Mouse (Mus musculus) thymus, postnatal 25 days (tissue): ENCODE results near the gene Ddah2.

ENCODE experiments used
- DNase-seq: peaks from one replicate; pipeline ENCODE4 v3.0.0; 2022

Ddah2 gene

DNA sequence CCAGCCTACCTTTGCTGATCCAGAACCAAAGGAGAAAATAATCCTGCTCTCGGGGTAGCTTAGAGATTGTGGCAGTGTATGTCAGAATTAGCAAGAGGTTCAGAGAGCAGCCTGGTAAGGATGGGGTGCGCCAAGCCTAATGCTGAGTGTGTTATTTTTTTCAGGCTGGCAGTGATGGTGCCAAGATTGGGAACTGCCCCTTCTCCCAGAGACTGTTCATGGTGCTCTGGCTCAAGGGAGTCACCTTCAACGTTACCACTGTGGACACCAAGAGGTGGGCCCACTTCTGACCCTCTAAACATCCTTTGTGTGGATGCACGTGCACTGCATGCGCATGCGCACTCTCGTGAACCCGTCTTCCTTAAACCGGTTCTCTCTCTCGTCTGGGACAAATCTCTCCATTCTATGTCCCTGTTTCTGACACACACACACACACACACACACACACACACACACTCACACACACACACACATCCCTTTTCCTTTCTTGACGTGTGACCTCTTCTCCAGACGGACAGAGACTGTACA, 6.5 kb upstream of the Ddah2 start:
- DNase-seq: no peak

GRCm38 (mm10) chr17:35055691-35056495, 2.9 kb upstream of the Ddah2 start:
- DNase-seq: no peak

DNA sequence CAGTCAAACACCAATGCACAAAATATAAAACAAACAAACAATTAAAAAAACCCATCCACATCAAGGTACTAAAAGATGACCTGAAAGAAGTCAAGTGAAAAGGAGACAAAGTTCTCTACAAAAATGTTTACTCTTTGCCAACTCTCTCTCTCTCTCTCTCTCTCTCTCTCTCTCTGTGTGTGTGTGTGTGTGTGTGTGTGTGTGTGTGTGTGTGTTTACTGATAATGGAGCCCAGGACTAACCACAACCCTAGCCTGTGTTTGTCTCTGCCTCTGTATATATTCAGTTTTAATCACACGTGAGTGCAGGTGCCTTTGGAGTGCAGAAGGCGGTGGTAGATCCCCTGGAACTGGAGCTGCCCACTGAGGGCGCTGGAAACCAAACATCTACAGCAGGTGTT, 1.7 kb upstream of the Ddah2 start:
- no peak for DNase-seq

GRCm38 (mm10) chr17:35058316-35058715, 519 bp upstream of the Ddah2 start:
- no peak for DNase-seq

- DNase-seq: no peak
Observed at GRCm38 (mm10) chr17:35060071-35060470, 1.2 kb downstream of the Ddah2 start.

DNA sequence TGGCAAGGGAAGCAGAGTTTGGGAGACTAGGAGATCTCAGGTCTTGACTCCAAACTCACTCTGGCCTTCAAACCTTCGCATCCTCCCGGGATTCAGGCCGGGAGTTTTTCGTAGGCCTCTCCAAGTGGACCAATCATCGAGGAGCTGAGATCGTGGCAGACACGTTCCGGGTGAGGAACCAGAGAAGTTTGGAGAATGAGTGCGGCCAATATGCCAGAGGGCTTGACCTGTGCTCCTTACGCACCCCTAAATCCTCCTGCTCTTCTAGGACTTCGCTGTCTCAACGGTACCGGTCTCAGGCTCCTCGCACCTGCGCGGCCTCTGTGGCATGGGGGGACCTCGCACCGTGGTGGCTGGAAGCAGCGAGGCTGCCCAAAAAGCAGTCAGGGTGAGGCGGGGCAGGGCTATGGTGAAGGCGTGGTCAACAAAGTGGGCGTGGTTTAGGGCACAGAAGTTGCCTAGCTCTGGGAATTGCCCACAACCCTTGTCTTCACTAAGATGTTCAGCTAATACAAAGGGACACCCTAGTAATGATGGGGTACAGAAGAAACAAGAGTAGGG, 2.0 kb downstream of the Ddah2 start:
- no peak for DNase-seq

- no peak for DNase-seq
Observed at GRCm38 (mm10) chr17:35061299-35061698, 2.5 kb downstream of the Ddah2 start.

- no peak for DNase-seq
Observed at GRCm38 (mm10) chr17:35063466-35063865, 4.6 kb downstream of the Ddah2 start.

DNA sequence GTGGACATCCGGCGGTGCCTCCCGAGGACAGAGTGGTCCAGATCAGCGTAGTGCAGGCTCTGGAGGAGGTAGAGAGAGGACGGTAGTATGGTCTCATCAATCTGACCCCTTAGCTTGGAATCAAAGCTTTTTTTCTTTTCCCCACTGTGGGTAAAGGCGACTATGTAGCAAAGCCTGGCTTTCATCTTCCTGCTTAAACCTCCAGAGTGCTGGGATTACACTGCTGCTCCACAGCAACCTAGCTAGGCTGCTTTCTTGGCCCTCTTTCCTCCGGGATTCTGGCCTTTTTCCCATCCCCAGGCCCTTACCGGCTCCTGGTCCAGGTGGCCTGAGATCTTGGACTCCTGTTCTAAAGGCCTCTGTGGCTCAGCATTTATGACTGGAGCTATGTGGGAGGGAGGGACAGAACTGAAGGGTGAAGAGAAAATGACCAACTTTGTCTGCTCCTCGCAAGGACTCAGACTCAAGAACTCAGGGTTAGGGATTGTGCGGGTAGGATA, 5.6 kb downstream of the Ddah2 start:
- no peak for DNase-seq

- DNase-seq: no peak
Observed at GRCm38 (mm10) chr17:35064951-35065947, 6.4 kb downstream of the Ddah2 start, which contains the start of gene Ly6g6c. Ly6g6c (plus strand) TSS chr17:35065388.

DNA sequence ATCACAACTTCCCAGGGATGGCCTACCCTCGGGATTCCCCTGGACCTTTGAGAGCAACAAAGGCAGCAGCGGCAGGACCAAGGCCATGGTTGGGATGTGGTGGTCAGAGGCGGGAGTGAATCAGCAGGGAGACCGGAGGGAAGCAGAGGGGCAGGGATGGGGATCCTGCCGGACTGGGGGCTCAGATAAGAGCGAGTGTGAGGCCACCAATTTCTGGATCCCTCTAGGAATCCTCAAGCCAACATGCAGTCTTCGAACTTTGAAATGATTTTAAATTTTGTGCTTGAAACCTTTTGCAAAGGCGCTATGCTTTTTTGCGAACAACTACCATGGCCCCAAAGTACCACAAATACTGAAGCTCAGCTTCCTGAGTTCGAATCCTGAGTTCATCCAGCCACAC, 7.2 kb downstream of the Ddah2 start, which contains the start of gene Mpig6b:
Mpig6b (minus strand) TSS at position 101 of the 400 bp plus-strand sequence.
- no peak for DNase-seq

DNA sequence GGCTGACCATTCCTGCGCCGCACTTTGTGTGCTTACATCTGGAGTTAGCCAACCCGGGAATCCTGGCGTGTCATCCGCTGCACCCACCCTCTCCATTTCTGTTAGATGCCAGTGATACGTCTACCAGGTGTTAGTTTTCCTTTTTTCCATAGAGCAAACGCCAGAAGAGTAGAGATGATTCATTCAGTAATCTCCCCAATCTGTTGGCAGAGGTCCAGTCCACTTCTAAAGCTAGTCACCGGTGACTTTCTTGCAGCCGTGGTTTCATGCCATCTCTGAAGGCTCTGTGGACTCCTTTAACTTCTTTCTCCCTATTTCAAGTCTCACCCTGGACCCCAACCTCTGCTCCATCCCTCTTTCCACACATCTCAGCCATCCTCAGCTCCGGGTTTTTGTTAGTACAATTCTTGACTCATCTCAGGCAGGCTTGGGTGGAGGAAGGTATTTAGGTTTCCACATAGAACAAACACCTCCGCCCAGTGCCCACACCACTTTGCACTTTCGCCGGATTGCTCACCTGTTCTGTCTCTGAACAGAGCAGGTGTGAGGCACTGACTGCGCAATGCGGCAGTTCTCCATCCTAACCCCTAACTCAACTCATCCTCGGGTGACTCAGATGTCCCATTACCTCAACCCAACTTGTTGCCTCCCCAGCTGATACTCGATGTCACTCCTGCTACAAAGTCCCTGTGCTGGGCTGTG, 9.5 kb downstream of the Ddah2 start:
- no peak for DNase-seq

DNA sequence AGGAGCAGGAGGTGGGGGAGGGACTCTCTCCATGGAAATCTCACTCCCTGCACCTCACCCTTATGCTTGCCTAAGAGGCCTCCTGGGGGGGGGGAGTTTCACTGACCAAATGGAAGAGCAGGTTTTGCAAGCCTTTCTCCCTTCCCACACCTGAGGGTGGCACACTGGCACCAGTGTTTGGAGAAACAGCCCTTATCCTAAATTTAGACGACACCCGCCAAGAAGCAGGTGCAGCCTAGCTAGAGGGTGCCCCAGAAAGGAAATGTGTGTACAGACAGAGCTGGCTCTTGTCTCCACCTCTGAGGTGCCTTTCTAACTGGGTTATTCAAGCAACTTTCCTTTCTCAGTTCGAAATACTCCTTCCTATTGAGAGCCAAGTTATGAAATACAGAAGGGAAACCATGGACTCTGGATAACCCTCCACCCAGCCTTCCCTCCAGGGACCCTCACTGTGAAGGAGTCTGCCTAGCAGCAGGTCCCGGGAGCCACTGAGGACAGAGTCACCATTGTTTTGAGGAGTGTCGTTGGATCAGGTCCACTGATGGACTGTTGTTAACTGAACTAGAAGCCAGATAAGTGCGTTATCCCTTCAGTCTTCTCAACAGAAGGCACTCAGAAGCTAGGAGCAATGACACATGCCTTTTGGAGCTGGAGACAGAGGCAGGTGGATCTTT, 11.9 kb downstream of the Ddah2 start:
- peak; percentile 68 for DNase-seq

- DNase-seq: no peak
Observed at GRCm38 (mm10) chr17:35071454-35071853, 12.6 kb downstream of the Ddah2 start.

- peak; percentile 22 for DNase-seq
Observed at GRCm38 (mm10) chr17:35074097-35074496, 15.3 kb downstream of the Ddah2 start.

DNA sequence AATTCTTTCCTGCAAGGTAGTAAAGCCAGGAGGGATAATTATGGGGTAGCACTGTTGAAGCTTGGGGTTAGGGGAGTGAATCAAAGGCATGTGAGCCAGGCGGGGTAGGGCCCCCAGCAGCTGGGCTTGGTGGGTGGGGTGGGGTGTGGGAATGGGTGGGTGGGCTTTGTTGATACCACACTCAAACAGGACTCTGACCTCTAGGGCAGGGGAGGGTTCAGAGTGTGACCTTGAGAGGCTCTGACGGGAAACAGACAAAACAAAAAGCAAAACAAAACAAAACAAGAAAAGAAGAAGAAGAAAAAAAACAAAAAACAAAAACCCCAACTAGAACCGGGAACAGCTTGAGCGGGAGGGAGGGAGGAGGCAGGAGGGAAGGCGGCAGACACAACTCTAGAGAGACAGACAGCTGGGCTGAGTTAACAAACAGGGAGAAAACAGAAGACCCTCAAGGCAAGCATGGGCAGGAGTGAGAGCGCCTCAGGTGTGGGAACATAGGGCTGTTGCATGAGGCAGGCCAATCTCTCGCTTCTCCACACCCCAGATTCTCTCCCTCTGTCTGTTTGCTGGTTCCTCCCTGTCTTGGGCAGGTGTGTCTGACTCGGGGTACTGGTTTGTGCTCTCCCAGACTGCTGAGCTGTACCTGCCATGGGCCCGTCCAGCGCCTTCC, 17.8 kb downstream of the Ddah2 start, which contains the start of gene Ly6g6e:
Ly6g6e (plus strand) TSS at position 396 of the 670 bp plus-strand sequence.
- DNase-seq: no peak

- no peak for DNase-seq
Observed at GRCm38 (mm10) chr17:35077285-35077684, 18.4 kb downstream of the Ddah2 start.

GRCm38 (mm10) chr17:35077786-35078233, 19.0 kb downstream of the Ddah2 start, which contains the start of gene Ly6g6d:
Ly6g6d (minus strand) TSS chr17:35078065.
- DNase-seq: no peak

DNA sequence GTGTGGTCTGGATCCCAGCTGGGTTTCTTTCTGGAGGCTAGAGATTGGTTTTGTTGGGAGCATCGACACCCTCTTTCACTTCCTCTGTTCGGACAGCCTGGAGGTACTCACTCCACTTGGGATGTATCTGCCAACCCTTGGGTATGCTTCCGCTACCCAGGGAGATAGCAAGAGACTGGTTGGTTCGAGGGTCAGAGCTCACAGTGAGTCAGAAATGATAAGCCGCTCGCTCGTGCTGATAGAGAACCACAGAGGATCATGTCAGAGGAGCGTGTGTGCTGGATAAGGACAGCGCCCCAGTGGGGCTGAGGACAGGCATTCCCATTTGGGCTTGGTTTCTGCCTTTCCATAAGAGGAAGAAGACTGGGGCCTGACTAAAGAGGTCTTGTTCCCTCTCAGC, 20.9 kb downstream of the Ddah2 start:
- DNase-seq: no peak

DNA sequence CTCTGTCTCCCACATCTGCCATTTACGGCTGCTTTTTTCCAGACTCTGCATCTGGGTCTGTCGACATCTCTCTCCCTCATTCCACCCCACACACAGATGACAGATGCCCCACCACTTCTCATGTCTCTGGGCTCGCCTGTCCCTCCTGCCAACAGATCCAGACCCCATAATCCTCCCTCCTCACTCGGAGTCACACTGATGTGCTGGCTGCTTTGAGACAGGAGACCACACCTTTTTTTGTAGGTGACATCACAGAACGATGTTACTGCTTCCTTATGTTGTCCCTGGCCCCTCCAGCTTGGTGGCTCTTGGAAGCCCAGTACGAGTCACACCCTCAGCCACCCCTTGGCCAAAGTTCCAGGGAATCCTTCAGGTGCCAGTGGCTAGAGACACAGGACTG, 21.4 kb downstream of the Ddah2 start:
- DNase-seq: no peak

- DNase-seq: no peak
Observed at GRCm38 (mm10) chr17:35080710-35081109, 21.9 kb downstream of the Ddah2 start.
